Mouse (Mus musculus) bone marrow, adult 2 months (tissue): ENCODE measurements around the gene Sgsm2.

Experiments used
- CTCF ChIP-seq: fragments of 200-500 bp; IDR thresholded peaks from 2 replicates; pipeline ENCODE4 v1.5.1; 2011; ENCODE audit warnings: low read length, control low read depth; ENCODE audit not compliant: control insufficient read depth, insufficient read depth
- POLR2A ChIP-seq: fragments of 200-500 bp; IDR thresholded peaks from 2 replicates; pipeline ENCODE4 v1.6.1; 2011; ENCODE audit warnings: low read depth, mild to moderate bottlenecking, control low read depth, low read length, borderline replicate concordance; ENCODE audit not compliant: control insufficient read depth

DNA sequence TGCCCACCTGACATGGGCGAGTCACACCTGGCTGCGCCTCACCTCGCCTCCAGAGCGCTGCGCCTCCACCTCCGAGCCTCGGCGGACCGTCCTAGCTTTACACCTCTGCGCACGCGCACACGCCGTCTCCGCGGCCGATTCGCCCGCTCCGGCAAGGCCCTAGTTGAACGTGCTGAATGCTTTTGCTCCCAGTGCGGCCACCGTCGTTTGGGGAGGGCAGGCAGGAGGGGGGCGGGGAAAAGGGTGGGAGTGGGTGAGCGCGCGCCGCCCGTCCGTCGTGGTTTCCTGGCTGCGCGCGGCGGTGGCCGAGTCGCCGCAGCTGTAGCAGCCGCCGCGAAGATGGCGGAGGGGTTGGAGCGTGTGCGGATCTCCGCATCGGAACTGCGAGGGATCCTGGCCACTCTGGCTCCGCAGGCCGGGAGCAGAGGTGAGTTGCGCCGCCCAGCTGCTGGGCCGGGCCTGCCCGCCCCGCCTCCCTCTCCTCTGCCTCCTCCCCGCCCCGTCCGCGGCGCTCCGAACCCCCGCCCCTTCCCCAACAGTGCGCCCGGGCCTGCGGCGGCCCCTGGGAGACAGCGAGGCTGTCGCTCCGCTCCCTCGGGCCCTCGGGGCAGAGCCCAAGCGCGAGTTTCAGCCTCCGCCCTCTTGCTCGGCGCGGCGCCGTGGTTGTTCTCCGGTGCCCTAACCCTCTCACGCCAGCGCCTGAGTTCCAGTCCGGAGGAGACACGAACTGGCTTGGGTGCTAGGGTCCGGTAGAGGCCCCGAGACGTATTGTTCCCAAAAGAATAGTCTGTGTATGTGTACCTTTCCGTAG lies 28.9 kb upstream of the Sgsm2 start, which contains the start of the genes Smg6 and Srr:
- peak; percentile 81; the same call in 1 of the 2 replicates for TF ChIP-seq POLR2A
- no peak for TF ChIP-seq CTCF
